Mouse (Mus musculus): ENCODE measurements around the gene Armh3.

The Armh3 gene

DNA sequence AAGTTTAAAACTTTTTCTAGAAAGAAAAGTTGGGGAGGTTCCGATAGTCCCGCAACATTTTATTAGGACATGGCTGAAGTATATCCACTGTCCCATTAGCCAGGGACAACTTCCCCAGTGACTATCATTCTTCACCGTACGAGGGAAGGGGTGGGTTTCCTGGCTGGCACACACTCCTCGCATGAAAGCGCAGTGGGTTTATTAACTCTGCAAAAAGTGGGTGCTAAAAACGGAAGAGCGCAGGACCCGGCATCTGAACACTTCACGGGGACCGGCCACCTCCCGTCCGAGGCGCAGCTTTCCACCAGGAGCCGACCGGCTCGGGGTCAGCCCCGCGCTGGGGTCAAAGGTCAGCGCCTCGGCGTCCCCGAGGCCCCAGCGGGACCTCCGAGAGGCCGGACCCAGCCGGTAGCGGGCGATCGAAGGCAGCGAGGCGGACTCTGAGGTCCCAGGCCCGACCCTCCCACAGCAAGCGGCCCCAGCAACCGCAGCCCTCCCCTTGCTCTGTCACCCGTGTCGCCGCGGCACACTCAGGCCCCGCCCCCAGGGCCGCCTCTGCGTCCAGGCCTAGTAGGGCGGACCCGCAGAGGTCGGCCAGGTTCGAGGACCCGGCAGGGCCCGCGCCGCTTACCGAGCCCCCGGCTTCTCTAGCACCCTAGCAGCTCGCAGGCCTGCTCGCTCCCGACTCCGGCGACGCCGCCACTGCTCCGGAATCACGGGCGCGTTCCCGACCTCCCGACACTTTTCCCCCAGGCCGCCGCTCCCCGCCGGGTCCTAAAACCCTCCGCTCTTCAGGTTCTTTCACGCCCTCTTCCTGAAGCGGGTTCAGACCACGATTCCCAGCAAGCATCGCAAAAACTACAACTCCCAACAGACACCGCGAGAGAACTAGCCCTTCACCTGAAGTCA lies at the start of gene Armh3:
Gene Armh3, minus strand, starts transcription at position 704 of the 909 bp plus-strand sequence.
- DNase-seq, result peak; percentile 94 to 99

DNA sequence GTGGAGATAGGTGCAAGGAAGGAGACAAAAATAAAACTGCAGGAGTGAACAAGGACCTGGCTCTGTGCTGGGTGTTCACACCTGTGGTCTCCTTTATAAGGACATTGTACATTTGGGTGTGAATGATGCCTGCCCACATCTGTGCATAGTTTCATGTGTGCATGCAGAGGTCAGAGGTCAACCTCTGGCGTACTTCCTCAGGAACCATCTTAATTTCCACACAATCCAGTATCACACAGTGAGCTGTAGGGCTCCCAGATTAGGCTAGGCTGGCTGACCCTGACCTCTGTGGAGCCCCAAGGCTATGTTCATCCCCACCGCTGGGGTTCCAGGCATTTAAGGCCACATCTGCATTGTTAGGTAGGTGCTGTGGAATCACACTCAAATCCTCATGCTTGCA lies 49.1 kb upstream of the Armh3 start:
- DNase-seq, result no peak

DNA sequence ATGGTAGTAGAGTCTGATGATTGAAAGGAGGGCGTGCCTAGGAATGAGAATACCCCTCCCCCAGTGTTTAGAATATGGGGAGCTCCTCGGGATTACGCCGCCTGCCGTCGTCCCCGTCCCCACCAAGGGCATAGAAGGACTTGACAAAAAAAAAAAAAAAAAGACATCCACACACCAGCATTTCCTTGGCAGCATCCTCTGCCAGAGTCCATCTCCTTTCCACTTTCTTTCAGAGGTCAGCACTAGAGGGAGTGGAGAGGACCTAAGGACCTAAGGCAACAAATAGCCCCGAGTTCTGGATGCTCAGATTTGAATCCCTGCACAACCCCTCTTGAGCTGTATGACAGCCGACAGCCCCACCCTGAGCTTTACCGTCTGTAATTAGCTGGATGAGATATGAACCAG lies 48.3 kb upstream of the Armh3 start:
- DNase-seq, result no peak

DNA sequence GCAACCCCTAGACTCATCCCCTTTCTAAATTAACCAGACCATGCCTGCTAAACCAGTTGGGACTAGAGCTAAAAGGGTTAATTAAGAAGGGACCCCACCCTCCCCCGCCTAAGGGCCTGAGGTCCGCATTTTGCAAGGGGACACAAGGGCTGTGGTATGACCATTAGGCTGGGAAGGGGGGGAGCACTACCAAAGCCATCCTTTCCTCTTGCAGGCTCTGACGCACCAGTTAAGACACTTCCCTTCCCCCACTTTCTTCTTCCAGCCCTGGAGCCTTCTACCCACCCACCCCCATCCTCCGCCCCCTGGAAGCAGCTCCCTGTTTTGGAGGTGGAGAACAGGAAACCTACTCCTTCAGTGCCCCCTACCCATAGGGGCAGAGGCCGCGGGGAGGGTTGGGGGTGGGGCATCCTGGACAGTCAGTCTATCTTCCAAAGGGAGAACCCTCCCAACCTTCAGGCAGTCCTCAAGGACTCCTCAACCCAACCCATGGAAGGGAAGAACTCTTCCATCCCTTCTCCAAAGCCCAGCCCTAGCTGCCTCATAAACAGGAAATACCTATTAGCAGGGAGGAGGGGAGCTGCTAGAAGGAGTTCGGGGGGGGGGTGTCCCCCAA lies 47.5 kb upstream of the Armh3 start:
- peak; percentile 54 to 55 for DNase-seq

DNA sequence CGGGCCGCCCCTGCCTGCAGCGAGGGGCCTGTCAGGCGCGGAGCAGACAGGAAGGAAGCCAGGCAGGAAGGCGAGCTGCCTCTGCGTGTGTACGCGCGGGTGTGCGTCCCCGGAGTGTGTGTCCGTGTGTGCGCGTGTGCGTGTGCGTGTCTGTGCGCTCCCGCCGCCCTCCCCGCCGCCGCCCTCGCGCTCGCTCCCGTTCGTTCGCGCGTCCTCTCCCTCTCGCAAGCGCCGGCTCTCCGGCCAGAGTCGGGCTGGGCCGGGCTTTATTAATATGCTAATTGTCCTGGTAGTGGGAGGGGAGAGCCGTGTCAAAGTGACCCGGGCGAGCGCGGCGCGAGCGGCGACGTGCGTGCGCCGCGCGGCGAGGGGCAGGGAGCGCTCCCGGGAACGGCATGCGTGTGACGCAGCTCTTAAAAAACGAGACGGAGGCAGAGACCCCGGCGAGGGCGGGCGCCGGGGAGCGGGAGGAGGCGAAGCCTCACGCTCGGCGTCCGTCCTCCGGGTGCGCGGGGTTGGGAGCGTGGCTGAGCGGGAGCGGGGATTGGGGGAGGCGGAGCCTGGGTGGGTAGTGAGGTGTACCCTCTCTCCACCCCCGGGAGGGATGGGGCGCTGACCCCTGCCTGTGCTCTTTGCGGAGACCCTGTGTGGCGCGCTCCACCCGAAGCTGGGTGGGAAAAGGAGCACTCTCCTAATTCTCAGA lies 46.9 kb upstream of the Armh3 start, which contains the start of gene Ldb1:
Gene Ldb1, minus strand, starts transcription at position 222 of the 703 bp plus-strand sequence.
- peak; percentile 90 to 91 for DNase-seq

DNA sequence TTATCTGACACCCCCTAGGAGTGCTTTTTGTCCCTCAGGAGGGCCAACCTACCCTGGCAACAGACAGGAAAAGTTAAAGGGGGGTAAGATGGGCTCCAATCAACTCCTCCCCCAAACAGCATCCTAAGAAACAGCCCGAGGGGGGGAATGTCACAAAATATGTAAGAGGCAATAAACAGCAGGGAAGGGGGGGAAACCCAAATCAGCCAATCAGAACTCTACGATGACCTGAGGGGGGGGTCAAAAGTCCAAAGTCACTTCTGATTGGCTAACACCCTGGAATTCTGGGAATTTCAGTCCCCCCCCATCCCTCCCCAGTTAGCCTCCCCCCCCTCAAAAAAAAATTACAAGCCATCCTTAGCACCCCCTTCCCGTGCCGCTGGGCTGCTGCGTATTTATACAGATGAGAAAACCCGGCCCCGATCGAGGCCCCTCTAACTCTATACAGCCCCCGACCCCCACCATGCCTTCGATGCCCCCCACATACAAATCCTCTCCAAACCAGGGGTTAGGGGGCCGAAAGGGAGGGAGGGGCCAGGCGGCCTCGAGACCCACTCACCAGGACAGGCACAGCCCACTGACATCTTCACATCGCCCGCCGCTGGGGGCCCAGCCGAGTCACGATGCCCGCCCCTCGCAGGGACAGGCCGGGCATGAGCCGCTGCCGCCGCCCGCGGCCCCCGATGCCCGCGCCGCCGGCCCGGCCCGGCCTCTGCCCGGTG lies 46.1 kb upstream of the Armh3 start, which contains the start of gene Pprc1:
Gene Pprc1, plus strand, starts transcription at position 616 of the 722 bp plus-strand sequence.
- DNase-seq, result peak; percentile 45 to 54

DNA sequence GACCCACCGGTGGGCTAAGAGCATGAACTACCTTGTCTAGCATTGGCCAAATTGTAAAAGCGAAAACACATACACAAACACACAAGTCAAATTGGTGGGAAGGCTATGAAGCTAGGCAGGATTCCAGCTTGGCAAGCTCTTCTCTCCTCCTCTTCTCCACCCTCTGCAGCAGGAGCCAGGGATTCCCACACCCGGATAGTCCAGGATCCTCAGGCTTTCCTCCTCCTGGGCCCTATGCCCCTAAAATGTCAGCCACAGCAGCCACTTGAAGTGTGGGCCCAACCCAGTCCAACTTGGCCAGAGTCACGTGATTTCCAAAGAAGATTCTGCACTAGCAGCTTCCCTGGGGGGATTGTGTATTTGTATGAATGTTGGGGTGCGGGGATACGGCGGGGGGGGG lies 45.1 kb upstream of the Armh3 start:
- DNase-seq, result peak in 1 of 2 experiments; percentile 42

DNA sequence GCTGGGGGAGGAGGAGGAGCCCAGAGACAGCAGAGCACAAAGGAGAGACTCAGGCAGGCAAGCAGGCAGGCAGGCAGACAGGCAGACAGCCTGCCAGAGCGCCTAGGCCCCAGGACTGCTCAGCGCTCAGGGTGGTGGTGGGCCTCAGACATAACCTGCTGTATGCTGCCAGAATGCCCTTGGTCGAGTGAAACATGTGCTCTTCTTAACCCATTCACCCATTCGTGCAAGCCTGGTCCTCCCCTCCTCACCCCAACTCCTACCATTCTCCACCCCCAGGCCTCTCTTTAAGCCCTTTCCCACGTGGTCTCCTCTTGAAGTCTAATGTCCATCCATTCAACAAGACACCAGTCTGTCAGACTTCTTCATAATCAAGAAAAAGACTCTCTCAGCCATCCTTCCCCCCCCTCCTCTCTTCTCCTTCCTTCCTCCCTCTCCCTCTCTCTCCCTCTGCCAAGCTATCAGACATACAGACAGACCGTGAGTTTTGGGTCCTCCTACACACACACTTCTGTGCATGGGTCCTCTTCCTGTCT lies 44.3 kb upstream of the Armh3 start:
- peak in 1 of 2 experiments; percentile 45 for DNase-seq

DNA sequence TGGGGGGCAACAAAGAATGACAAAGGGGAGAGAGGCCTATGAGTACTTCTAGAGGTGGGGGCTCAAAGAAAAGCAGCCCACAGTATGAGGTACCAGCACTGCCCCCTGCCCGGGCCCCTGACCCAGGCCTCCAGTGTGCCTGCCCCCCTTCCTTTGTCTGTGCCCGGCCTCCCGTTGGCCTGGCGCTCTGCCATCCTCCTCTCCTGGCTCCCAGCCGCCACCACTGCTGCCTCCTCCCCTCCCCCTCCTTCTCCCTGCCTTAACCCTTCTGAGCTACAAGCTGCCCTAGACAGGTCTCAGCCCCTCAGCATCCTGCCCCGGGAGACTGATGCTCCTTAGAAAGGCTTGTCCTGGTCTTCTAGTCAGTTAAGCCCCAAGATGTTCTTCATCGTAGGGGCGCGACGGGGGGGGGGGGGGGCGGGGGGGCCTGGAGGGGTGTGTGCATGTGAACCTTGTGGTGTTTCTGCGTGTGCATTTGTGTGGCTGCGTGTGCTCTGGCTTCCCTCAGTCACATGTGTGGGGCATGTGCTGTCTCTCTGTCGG lies 43.7 kb upstream of the Armh3 start:
- DNase-seq, result peak; percentile 74 to 83

DNA sequence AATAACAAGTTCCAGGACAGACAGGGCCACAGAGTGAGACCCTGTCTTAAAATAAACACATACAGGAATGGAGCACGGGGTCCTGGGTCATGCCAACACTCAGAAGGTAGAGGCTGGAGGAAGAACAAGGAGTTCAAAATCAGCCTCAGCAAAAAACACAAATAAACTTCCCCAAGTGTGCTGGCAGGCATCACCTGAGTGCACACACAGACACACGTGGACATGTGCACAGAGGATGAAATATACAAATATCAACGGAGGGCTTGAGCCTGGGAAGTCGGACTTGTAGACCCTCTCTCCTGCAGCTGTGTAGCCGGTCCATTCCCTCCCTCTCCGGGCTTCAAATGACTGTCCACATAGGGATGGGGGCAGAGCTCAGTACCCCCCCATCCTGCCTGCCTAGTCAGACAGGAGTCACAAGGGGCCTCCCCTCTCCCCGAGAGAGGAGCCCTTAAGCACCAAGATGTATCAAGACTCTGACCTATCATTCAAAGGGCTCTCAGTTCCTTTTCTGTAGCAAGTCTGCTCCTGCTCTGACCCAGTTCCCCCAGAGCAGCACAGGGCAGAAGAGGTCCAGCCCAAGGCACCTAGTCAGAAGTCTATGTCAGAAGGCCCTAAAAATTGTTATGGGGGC lies 43.1 kb upstream of the Armh3 start:
- no peak for DNase-seq

DNA sequence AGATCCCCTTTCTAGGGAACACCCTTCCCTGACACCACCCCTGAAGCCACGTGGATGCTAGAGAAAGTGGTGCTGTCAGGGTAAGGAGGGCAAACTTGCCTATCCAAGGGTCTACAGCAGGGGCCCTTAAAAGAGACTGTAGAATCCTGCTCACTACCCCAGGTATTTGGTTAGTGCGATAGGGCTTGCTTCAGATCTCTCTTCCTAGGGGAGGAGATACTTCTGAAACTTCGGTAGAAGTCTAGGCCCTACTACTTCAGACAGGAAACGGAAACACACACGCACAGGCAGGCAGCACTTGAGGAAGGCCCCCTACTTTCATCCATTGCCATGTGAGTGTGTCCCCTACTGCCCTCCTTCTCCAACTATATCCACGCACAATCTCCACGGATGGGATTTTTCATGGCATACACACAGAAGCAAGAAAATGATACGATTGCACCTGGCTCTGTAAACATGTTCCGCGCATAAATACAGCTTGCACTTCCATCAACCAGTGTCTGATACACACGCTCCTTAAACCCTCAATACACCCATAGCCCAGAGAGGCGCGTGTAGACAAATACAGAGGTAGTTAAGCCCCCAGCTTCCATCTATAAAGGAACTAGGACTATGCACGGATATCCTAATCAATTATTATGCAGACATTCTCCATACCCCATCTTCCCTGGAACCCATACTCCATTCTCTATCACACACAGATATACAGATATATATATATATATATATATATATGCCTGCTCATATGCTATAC lies 42.0 kb upstream of the Armh3 start:
- DNase-seq, result peak in 1 of 2 experiments; percentile 24

DNA sequence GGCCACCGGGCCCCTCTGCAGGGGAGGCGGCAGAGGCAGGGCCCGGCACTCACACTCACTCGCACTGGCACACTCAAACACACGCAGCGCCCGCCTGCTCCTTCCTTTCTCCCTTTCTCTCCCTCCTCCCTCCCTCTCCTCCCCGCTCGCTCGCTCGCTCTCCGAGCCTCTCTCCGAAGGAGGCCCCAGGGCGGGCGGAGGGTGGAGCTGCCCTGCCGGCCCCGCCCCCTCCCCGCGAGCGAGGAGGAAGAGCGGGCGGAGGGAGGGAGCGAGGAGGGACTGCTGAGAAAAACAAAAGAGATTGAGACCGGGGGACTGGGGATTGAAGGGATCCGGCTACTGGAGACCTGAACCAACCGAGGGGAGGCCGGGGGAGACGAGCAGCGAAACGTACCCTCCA lies 41.2 kb upstream of the Armh3 start:
- DNase-seq, result peak; percentile 92

DNA sequence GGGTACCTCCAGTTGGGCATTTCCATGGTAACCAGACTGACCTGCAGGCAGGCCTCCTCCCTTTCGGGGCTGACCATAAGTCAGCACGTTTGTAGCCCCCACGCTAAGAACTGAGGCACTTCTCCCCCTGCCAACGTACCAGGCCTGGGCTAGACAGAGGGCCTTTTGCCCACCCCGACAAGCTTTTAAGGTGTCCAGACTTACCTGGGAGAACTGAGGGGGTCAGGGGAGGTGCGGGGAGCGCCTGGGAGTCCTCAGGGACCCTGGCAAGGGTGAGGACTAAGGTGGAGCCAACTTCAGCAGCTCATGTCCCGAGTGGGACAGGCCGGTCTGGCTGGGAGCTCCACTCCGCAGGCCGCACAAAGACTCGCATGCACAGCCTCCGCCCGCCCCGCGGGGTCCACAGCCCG lies 40.6 kb upstream of the Armh3 start:
- DNase-seq, result peak; percentile 41 to 49

DNA sequence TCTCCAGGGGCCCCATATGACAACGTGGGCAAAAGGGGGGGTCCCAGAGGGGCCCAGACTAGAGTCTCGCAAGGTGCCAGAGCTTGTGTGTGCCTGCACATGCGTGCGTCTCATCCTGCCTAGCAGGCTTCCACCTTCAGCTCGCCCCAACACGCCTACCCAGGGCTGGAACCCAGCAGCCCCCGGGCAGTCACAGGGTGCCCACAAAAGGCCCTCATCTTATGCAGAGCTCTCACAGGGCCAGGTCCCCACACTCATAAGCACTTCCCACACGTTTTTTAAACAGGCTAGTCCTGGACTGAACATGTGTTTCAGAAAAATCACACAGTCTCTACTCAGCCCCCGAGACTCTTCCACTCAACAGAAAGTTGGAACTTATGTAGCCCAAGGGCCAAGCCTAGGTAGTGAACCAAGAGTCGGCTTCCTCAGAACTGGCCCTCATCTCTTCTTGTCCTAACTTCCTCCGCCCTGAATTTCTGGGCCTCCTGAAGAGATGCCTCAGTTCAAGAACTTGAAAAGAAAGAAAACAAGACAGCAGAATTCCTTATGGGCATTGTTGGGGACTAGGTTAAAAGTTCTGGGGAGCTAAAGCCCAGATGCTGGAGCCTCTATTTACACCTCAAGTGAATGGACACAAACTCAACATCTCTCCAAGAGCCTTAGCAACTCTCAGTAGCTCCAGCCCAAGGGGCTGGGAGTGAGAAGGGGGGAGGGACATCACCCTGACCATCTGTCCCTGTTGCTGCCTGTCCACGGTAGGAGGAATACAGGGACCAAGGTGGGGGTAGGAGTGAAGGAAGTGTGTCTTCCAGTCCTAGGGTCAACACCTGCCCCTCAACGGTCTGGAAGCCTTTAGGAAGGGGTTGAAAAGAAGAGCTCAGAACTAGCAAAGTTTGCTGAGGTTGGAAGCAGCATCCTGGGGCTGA lies 39.9 kb upstream of the Armh3 start:
- peak; percentile 48 to 73 for DNase-seq

DNA sequence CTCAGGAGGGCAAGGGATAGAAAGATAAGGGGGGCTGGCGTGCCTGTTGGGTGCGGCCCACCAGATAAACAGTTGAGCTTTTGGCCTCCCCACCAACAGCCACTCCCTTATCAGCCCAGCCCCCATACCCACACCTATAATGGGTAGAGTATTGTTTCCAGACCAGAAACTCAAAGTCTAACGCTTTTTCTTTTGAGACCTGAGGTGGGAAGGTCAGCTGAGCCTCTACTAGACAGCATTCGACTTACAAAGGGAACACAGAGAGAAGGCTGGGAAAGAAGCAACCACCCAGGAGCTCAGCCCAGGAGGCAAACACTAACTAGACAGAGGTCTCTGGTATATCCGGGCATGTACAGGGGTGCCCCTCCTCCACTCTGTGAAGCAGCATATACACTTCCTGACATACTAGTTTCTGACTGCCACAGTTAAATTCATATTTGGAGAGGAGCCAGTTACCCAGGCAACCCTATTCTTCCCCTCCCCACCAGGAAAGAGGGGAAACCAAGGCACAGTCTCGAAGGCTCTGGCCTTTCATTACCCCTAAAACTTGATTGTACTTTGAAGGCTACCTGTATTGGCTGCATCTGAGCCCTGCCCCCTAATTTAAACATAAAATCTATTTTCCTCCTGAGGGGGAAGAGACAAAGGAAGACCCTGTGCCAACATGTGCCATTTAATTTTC lies 39.1 kb upstream of the Armh3 start:
- DNase-seq, result no peak

DNA sequence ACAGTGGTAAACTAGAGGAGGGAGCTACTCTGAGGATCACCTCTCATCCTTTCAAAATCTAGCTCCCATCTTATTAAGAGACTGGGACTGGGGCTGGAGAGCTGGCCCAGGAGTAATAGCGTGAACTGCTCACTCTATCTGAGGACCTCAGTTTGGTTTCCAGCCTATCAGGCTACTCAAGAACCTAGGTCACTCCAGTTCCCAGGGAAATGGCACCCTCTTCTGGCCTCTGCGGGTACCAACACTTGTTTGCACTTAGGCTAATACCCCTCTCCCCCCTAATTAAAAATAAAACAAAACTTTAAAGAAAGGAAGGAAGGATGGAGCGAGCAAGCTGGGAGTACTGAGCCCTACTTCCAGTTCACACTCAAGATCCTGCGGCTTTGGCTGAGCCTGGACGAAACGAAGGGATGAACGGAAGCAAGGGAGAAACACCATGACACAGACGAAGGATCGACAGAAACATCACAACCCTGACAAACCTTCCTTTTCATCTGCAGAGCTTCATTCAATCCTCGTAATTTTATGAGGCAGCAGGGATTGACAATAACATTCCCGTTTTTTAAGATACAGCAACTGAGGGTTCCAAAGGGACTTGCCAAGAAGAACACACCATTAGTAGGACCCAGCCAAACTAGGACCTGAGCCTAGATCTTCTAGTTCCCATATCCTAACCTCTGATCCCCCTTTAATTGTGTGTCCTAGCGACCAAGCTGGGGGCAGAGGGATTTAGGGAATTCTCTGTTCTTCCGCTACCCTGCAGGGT lies 38.4 kb upstream of the Armh3 start:
- peak in 1 of 2 experiments; percentile 42 for DNase-seq

DNA sequence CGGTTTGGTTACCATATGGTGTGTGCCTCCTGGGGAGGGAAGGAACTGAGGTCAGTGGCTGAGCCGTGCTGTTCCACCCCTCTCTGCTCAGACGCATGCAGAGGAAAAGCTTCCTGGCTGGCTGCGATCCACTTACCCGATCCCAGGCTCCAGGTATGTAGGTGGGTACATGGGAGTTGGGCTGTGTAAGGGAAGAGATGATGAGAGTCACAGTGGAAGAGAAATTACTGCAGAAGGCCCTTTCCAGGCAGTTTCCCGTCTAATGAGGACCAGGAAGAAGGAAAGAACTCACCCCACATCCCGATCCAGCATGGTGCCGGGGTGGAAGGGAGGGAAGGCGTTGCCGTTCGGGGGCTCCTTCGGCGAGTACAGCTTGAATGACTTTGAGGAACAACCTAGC lies 37.7 kb upstream of the Armh3 start:
- peak; percentile 48 to 57 for DNase-seq

DNA sequence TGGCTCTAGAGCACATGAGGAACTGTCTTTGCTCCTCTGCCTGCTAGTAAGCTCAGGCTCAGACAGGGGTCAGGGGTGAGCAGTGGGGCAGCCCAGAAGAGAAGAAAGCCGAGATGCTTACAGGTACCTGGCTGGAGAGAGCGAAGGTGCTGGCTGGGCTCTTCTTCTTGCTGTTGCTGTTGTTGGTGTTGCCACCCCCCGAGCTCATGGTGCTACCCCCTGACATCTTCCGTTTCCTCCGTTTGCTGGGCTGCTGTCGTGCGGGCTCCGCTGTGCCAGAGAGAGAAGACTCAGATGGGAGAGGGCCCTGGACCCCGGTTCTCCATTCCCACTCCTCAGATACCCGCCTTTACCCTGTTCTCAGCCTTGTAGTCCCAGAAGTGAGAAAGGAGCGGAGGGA lies 35.6 kb upstream of the Armh3 start:
- no peak for DNase-seq

All from cerebellum, adult 18-20 months (tissue).